Mouse (Mus musculus): ENCODE data around the gene Lrrc51.

Lrrc51 gene

DNA sequence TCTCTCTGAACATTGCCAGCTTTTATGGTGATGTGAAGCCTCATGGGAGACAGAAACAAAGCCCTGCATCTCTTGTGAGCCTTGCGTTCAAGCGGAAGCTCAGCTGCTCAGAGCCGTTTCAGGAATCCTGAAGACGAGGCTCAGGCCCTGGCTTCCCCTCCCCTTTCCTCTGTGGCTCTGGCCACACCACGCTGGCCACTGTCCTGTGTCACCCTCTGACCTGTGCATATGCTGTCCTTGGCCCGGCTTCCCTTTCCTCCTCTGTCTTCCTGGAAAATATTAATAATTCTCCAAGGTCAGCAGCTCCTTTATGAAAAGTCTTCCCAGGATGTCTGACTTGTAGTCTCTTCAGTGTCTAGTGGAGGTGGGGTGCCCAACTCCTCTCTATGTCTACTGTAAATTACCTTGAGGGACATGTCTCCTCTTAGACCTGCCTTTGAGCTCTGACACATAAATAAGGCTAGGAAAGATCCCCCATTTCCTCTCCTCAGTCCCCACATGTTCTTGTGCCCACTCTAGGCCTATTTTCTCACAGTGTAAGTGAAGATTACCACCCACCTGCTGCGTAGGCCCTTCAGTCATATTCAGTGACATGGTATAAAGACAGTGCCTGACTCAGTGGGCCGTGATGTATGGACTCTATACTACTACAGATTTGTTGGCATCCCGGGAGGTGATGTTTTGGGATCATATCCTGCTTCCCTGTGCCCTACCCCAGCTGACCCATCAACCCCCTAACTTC lies 51.1 kb downstream of the Lrrc51 start:
- no peak for DNase-seq (ENCODE audit: low read depth)

DNA sequence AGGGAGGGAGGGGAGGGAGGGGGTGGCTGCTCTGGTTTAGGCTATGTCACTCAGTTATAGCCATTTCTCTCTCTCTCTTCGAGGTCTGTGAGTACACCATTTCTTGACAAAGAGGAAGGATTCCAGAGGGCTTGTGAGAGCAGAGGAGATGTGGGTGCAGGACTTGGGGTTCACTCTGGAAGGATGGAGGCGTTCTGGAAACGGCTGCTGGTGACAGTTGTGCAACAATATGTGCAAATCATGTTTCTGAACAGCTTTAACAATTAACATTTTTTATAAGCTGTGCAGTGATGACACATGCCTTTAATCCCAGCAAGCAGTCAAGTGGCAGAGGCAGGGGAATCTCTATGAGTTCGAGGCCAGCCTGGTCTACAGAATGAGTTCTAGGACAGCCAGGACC lies 52.8 kb downstream of the Lrrc51 start:
- no peak for DNase-seq (ENCODE audit: low read depth)

DNA sequence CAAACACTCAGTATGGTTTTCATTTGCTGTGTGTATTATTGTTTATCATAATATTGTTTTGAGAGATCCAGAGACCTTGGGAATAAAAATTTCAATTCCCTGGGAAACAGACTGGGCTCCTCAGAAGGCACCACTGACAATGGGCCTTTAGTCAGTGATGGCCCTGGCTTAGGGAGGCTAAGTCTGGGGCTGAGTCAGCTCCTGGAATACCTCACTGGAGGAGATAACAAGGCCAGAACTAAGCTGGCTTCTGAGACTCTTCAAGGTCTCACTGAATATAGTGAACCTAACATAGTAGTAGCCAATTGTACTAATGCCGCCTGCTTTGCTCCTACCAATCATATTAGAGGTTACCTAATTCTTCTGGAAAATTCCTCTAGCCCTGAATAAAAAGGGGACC lies 57.7 kb downstream of the Lrrc51 start:
- DNase-seq (ENCODE audit: low read depth) = no peak

DNA sequence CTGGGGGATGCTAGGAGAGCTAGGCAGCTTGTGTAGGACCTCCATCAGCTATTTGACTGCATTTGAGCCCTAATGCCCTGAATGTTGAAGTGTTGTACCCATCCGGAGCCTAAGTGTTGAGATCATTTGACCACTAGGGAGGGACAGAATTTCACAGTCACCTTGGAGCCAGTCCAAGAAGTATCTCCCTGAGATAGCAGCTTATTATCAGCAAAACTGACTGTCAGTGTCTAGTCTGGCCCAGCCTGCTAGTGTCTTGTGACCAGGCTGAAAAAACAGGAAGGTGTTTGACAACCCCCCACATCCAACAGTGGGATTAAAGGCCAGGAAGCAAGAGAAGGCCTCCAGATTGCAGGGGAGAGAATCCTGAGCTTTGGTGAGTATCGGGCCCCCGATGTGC lies 62.4 kb downstream of the Lrrc51 start:
- no peak for DNase-seq (ENCODE audit: low read depth)

DNA sequence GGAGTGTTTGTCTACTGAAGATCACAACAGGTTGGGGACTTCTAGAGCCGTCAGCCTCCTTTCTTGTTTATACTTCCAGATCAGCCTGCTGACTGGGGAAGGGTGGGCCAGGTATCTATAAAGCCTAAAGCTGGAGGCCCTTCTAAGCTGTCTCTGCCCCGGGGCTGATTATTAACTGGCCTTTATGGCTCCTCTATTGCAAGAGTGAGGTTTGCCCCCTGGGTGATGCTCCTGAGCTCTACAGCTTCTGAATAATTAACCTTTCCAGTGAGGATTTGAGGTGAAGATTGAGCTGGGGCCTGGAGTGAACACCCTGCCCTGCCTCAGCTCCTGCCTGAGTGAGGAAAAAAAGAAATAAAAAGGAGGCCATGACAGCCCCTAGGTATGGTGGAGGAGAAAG lies 63.1 kb downstream of the Lrrc51 start, which contains the start of gene Folr1:
Gene Folr1, minus strand, starts transcription at position 160 of the 400 bp plus-strand sequence.
- no peak for DNase-seq (ENCODE audit: low read depth)

DNA sequence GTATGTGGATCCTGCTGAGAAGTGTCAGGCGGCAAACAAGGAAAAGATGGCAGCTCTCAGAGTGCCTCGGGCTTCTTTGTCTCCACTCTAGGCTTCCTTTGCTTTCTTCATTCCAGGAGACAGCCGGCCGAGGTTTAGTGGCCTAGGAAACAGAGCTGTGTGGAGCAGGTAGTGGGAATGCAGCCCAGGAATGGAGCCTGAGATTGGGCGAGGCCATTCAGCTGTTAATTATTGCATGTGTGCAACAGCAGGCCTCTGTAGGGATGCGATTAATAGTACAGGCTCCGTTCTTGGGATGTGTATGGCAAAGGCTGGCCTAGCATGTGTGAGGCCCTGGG lies 64.6 kb downstream of the Lrrc51 start:
- DNase-seq (ENCODE audit: low read depth) = no peak

DNA sequence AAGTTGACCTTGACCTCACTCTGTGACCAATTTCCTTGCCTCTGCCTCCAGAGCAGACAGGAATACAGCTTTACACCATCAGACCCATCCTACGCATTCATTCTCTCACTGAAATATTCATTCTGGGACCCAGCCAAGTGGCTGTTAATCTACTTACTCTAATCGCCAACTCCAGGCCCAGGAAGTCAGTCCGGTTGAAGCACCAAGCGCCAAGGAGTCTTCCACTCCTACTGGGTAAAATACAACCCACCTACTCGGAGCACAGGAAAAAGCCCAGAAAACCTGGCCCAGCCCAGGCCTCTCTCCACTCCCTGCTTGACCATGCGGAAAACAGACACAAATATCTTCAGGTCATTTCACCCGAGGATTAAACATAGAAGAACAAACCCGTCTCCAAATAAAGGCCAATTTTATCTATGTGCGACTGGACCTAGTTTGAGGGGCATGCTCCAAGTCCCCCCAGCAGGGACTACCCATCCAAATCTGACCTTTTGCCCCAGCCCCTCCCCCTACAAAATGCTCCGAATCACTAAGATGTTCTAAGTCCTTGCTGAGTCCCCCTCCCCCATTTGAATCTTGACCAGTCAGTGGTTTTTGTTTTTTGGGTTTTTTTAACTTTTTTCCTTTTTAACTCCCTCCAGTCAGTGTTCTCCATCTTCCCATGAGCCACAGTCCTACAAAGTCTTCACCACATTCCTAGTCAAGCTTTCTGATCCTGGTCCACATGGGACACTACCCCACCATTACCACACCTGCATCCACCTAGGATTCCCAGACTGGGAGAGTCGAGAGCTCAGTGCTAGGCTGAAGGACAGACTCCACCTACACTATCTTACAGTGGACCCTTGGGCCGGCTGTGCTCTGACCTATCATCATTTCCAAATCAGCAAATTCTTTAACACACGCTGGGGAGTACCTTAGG lies 65.2 kb downstream of the Lrrc51 start:
- no peak for DNase-seq (ENCODE audit: low read depth)

DNA sequence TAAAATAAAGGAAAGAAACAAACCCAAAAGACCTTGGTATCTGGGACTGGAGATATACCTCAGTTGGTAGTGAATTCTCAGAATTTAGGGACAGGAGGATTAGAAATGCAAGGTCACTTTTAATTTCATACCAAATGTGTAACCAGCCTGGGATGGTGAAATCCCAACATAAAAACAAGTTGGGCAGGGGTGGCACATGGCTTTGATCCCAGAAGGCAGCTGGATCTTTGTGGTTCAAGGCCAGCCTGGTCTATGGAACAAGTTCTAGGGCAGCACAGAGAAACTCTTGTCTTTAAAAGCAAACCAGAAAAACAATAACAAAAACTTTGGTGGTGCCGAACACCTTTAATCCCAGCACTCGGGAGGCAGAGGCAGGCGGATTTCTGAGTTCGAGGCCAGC lies 66.2 kb downstream of the Lrrc51 start:
- no peak for DNase-seq (ENCODE audit: low read depth)

DNA sequence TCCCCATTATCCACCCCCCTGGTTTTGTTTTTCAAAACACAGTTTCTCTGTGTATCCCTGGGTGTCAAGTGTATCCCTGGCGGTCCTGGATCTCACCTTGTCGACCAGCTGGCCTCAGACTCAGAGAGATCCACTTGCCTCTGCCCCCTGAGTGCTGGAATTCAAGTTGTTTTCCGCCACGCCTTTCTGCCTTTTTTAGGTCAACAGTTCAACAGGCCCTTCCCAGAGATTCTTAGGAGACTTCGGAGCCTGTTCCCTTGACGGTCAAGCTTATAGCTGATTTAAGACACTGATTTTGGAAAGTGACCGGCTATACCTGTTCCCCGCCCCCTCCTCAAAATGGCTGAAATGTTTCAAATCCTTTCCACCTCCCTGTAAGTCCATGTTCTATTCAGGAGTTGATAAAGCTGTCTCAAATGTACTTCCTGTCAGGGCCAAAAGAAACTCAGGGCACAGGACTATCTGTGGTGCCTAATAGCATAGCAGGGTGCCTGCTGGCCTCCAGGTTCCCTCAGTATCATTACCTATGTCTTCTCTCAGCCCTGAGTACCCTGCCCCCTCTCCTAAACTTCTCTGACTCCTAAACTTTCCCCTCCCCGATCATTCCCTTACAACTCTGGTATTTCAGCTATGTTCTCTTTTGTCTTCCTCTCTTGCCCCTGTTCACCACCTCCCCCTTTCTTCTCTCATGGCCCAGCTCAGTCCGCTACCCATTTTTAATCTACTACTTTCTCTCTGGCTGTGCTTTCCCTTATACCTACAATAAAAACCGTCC lies 67.0 kb downstream of the Lrrc51 start:
- DNase-seq (ENCODE audit: low read depth) = no peak

DNA sequence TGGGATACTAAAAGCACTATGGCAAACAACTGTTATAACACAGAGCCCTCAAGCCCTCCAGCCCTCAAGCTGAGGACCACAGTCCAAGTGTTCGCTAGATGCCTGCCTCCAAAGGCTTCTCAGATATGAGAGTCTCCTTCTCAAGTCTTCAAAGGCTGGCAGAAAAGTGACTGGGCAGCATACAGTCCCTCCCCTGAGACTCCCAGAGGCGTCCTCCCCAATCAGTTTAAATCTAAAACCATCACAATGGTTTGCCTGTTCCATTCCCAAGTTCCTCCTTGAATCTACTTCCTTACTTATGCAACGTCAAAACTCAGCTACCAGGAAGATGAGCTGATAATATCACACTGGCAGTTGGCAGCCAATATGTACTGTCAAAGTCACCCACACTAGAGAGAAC lies 70.3 kb downstream of the Lrrc51 start, which contains the start of gene Anapc15:
Gene Anapc15, plus strand, starts transcription at position 301 of the 400 bp plus-strand sequence.
- DNase-seq (ENCODE audit: low read depth) = no peak
